Mouse (Mus musculus): ENCODE results near the gene Calm1. TPM values are rescaled to one million over a fixed set of nuclear protein-coding genes. Genes with fewer than 3 reads are reported as not detected.

Gene Calm1
- polyA plus RNA-seq, 1 experiment: 991 TPM

DNA sequence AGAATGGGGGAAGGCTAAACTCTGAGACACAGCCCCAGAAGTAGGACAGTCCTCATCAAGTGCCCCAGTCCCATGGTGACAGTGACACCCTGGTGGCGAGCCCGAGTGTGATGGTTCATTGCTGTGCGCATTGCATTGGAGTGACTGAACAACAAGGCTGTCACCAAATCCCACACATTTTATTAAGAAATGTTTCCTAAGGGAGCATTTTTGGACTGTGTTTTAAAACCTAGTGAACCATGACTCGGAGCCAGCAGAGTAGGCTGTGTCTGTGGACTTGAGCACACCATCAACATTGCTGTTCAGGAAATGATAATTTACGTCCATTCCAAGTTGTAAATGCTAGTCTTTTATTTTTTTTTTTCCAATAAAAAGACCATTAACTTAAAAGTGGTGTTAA is 7.7 kb downstream of the Calm1 start:
- H3K27me3 ChIP-seq (ENCODE audit: control insufficient read depth, insufficient read depth, low read length): no peaks in the 10 kb centered on the region

DNA sequence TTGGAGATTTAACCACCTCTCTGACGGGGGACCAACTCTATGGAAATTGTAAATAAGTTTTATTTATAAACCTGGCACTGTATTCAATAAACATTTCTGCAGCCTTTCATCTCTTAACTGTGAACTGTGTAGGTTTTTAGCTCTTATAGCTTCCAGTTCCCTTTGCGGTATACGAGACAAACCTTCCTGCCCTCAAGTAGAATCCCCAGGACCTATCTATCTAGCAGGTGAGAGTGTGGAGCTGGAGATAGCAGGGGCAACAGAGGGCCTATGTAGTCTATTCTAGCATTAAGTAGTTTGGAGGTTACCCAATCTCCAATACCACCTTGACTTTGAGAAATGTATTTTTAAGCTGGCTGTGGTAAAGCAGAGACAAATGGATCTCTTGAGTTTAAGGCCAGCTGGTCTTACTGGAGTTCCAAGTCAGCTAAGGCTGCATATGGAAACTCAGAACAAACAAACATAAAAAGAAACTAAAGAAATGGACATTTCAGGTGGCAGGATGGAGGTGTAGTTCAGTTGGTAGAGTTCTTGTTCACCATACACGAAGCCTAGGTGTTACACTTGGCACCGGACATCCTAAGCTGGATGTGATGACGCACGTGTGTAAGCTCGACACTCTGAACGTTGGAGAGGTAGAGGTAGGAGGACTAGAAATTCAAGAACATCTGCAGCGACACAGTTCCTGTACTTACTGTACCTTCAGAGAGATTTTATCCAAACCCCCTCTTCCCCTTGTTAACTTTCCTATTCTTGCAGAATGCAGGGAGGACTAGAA is 10.7 kb downstream of the Calm1 start:
- no peak for DNase-seq
- WGBS: 83% methylated on average over 10 of the region's 10 CpGs
- TF ChIP-seq CTCF (IDR thresholded peaks at IDR 0.05; ENCODE audit: borderline replicate concordance, insufficient read depth, low read depth, low read length) (no peak), POLR2A (IDR thresholded peaks at IDR 0.05; ENCODE audit: borderline replicate concordance, insufficient read depth, low read length) (peak; percentile 23; the same call in 1 of the 2 replicates)
- H3K4me3 ChIP-seq (replicated peaks; ENCODE audit: insufficient read depth, low read depth, low read length): no peak overlapping the region
- H3K27me3 ChIP-seq (ENCODE audit: control insufficient read depth, insufficient read depth, low read length): no peaks in the 10 kb centered on the region
- H3K4me1 ChIP-seq (ENCODE audit: control insufficient read depth, insufficient read depth, low read length): peaks cover 36% of the 10 kb centered on the region; the same call in 1 of the 2 replicates
- no peak overlapping the region for H3K27ac ChIP-seq (ENCODE audit: insufficient read depth, low read length)

More for the DNA sequence above, 7.7 kb downstream of the Calm1 start:
- no peak overlapping the region for H3K27ac ChIP-seq (ENCODE audit: insufficient read depth, low read length)
- WGBS: 74% methylated on average over 5 of the region's 5 CpGs
- no peak for TF ChIP-seq POLR2A (IDR thresholded peaks at IDR 0.05; ENCODE audit: borderline replicate concordance, insufficient read depth, low read length)
- TF ChIP-seq CTCF (IDR thresholded peaks at IDR 0.05; ENCODE audit: borderline replicate concordance, insufficient read depth, low read depth, low read length): no peak
- H3K4me3 ChIP-seq (replicated peaks; ENCODE audit: insufficient read depth, low read depth, low read length): no peak overlapping the region
- peaks cover 42% of the 10 kb centered on the region; the same call in 1 of the 2 replicates for H3K4me1 ChIP-seq (ENCODE audit: control insufficient read depth, insufficient read depth, low read length)
- DNase-seq: no peak

DNA sequence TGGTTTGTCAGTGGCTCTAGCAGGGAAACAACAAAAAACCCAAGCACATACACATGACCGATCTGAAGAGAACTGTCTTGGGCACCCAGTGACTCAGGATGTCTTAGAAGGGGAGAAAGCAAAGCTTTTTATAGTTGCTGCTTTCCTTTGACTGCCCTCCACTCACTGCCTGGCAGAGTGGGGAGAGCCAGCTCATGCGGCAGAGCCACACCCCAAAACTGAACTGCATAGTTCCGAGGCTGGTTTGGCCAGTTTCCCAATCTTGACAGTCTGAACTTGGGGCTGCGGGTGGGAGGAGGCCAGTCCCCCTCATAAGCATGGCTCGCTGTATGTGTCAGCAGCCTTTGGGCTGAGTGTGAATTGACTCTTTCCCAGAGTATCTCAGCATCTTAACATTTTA is 11.7 kb downstream of the Calm1 start:
- no peak overlapping the region for H3K4me3 ChIP-seq (replicated peaks; ENCODE audit: insufficient read depth, low read depth, low read length)
- DNase-seq: peak in 1 of 2 experiments; percentile 35
- TF ChIP-seq POLR2A (IDR thresholded peaks at IDR 0.05; ENCODE audit: borderline replicate concordance, insufficient read depth, low read length): 0 out of 2 replicates have a peak, but pooled peaks have one; percentile 11
- no peak for TF ChIP-seq CTCF (IDR thresholded peaks at IDR 0.05; ENCODE audit: borderline replicate concordance, insufficient read depth, low read depth, low read length)
- H3K27me3 ChIP-seq (ENCODE audit: control insufficient read depth, insufficient read depth, low read length): no peaks in the 10 kb centered on the region
- WGBS: 18% methylated on average over 5 of the region's 5 CpGs
- H3K27ac ChIP-seq (ENCODE audit: insufficient read depth, low read length): no peak overlapping the region
- H3K4me1 ChIP-seq (ENCODE audit: control insufficient read depth, insufficient read depth, low read length): peaks cover 28% of the 10 kb centered on the region; the same call in 1 of the 2 replicates

DNA sequence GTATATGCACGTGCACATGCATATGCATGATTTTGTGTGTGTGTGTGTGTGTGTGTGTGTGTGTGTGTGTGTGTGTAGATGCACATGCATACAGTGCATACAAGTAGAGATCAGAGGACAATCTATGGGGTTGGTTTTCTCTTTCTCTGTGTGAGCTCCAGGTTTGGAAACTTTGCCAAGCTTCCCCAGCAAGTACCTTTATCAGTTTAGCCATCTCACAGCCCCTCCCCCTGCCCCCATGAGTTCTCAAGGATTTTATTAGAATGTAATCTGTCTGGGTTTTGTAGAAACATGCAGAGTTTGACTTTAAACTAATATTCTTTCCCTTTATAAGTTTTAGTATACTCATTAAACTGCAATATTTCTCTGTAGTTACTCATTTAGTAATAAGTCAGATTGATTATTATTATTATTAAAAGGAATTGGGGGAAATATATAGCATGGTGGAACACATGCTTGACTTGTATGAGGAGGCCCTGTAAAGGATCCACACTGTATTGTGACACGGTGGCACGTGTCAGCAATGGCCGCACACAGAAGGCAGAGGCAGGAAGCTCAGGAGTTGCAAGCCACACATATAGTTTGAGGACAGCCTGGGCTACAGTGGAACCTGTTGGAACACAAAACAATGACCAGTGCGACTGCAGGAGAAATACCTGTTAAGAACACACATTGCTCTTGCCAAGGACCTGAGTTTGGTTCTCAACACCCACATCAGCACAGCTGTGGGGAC is 12.4 kb downstream of the Calm1 start:
- no peaks in the 10 kb centered on the region for H3K27me3 ChIP-seq (ENCODE audit: control insufficient read depth, insufficient read depth, low read length)
- no peak overlapping the region for H3K4me3 ChIP-seq (replicated peaks; ENCODE audit: insufficient read depth, low read depth, low read length)
- H3K27ac ChIP-seq (ENCODE audit: insufficient read depth, low read length): no peak overlapping the region
- WGBS: 83% methylated on average over 5 of the region's 5 CpGs
- no peak for TF ChIP-seq POLR2A (IDR thresholded peaks at IDR 0.05; ENCODE audit: borderline replicate concordance, insufficient read depth, low read length)
- no peak for TF ChIP-seq CTCF (IDR thresholded peaks at IDR 0.05; ENCODE audit: borderline replicate concordance, insufficient read depth, low read depth, low read length)
- no peak for DNase-seq
- peaks cover 28% of the 10 kb centered on the region; the same call in 1 of the 2 replicates for H3K4me1 ChIP-seq (ENCODE audit: control insufficient read depth, insufficient read depth, low read length)

DNA sequence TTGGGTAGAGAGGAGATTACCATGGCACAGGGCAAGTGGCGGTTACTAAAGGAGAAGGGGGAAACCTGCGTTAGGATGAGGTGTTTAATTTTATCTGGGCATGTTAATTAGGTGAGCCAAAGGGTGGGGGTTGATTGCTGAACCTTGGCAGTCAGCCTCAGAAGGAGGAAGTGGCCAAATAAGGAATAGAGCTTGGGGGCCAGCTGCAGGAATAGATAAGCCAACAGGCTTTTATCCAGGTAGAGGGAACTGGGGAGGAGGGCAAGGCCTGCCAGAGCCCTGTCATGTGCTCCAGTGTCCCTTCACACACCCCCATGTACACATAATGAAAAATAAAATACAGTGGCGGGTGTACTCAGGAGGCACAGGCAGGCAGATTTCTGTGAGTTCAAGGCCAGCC is 13.2 kb downstream of the Calm1 start:
- no peak for TF ChIP-seq CTCF (IDR thresholded peaks at IDR 0.05; ENCODE audit: borderline replicate concordance, insufficient read depth, low read depth, low read length)
- TF ChIP-seq POLR2A (IDR thresholded peaks at IDR 0.05; ENCODE audit: borderline replicate concordance, insufficient read depth, low read length): no peak
- H3K4me1 ChIP-seq (ENCODE audit: control insufficient read depth, insufficient read depth, low read length): peaks cover 23% of the 10 kb centered on the region; the same call in 1 of the 2 replicates
- 32% methylated on average over 3 of the region's 3 CpGs for WGBS
- DNase-seq: no peak
- H3K4me3 ChIP-seq (replicated peaks; ENCODE audit: insufficient read depth, low read depth, low read length): no peak overlapping the region
- H3K27ac ChIP-seq (ENCODE audit: insufficient read depth, low read length): no peak overlapping the region
- H3K27me3 ChIP-seq (ENCODE audit: control insufficient read depth, insufficient read depth, low read length): no peaks in the 10 kb centered on the region

DNA sequence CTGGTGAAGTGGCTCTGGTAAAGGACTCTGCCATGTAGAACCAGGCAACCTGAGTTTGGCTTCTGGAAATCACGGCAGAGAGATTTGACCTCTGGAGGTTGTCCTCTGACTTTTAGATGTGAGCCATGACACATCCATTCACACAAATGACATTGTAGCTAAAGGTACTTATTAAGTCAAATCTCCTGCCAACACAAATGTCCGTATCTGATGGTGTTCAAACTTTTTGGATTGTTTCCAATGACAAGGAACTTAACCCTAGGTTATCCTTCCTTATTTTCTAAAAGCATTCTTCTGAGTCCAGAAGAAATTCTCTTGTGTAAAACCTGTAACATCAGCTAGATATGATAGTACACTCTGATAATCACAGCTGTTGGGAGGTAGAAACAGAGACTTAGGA is 13.9 kb downstream of the Calm1 start:
- no peak for TF ChIP-seq POLR2A (IDR thresholded peaks at IDR 0.05; ENCODE audit: borderline replicate concordance, insufficient read depth, low read length)
- no peak for TF ChIP-seq CTCF (IDR thresholded peaks at IDR 0.05; ENCODE audit: borderline replicate concordance, insufficient read depth, low read depth, low read length)
- no peak for DNase-seq
- H3K27me3 ChIP-seq (ENCODE audit: control insufficient read depth, insufficient read depth, low read length): no peaks in the 10 kb centered on the region
- H3K4me1 ChIP-seq (ENCODE audit: control insufficient read depth, insufficient read depth, low read length): peaks cover 18% of the 10 kb centered on the region; the same call in 1 of the 2 replicates
- 46% methylated on average over 2 of the region's 2 CpGs for WGBS
- H3K4me3 ChIP-seq (replicated peaks; ENCODE audit: insufficient read depth, low read depth, low read length): no peak overlapping the region
- no peak overlapping the region for H3K27ac ChIP-seq (ENCODE audit: insufficient read depth, low read length)

DNA sequence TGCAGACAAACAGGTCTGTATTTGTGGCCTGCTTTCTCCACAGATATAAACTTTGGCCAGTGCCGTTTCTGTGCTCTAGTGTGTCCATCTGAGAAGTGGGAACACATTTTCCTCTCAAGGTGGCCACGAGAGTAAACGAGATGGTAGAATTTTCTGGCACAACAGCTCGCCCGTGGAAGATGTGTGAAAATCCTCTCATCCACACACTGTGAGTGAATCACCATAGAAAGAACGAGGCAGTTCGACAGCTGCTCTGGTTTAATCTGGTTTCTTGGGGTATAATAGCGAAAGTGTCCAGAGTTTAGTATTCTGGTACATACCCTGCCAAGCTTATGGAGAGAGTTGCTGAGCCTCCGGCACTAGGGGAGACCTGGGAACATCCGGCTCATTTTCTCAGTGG is 14.9 kb downstream of the Calm1 start:
- no peak overlapping the region for H3K4me3 ChIP-seq (replicated peaks; ENCODE audit: insufficient read depth, low read depth, low read length)
- no peak overlapping the region for H3K27ac ChIP-seq (ENCODE audit: insufficient read depth, low read length)
- WGBS: 54% methylated on average over 10 of the region's 10 CpGs
- DNase-seq: no peak
- H3K27me3 ChIP-seq (ENCODE audit: control insufficient read depth, insufficient read depth, low read length): no peaks in the 10 kb centered on the region
- TF ChIP-seq POLR2A (IDR thresholded peaks at IDR 0.05; ENCODE audit: borderline replicate concordance, insufficient read depth, low read length): no peak
- no peak for TF ChIP-seq CTCF (IDR thresholded peaks at IDR 0.05; ENCODE audit: borderline replicate concordance, insufficient read depth, low read depth, low read length)
- H3K4me1 ChIP-seq (ENCODE audit: control insufficient read depth, insufficient read depth, low read length): peaks cover 18% of the 10 kb centered on the region; the same call in 1 of the 2 replicates

All from cerebellum, adult 2 months (tissue).